Mouse (Mus musculus) heart, embryonic 16.5 days (tissue): ENCODE data around the gene Plekhm3. TPM values are rescaled to one million over a fixed set of nuclear protein-coding genes. Genes with fewer than 3 reads are reported as not detected.
"Not testable (repeated sequence)": the region's sequence is repeated elsewhere in the genome, so short reads cannot be mapped to it uniquely, and the experiment has no call there.

Source experiments
- ATAC-seq: fragments of 200-750 bp; cut with Nextera tagmentation; replicated peaks from 2 replicates; pipeline ENCODE4 v1.8.0; 2017; ENCODE audit warnings: moderate number of reproducible peaks; ENCODE audit not compliant: insufficient read depth, low FRiP score; ENCODE audit errors: extremely low read depth
- H3K27ac ChIP-seq: fragments of 300-500 bp; sonication (generic); 2 replicates; pipeline ENCODE4 v1.5.1; 2014; ENCODE audit warnings: mild to moderate bottlenecking, low read length, control low read depth, moderate library complexity
- H3K27me3 ChIP-seq: fragments of 300-500 bp; sonication (generic); 2 replicates; pipeline ENCODE4 v1.6.1; 2014; ENCODE audit warnings: low read length, mixed read lengths; ENCODE audit not compliant: control insufficient read depth, insufficient read depth
- H3K36me3 ChIP-seq: fragments of 300-500 bp; sonication (generic); 2 replicates; pipeline ENCODE4 v1.6.1; 2014; ENCODE audit not compliant: control insufficient read depth, insufficient read depth
- H3K4me1 ChIP-seq: fragments of 300-500 bp; sonication (generic); 2 replicates; pipeline ENCODE4 v1.6.1; 2014; ENCODE audit warnings: low read length, mixed read lengths; ENCODE audit not compliant: control insufficient read depth, insufficient read depth
- H3K4me2 ChIP-seq: fragments of 300-500 bp; sonication (generic); 2 replicates; pipeline ENCODE4 v1.6.1; 2014; ENCODE audit warnings: low read depth, mild to moderate bottlenecking, control low read depth, low read length
- H3K4me3 ChIP-seq: fragments of 300-500 bp; sonication (generic); 2 replicates; pipeline ENCODE4 v1.5.1; 2014; ENCODE audit warnings: mild to moderate bottlenecking, control low read depth, low read length
- H3K9ac ChIP-seq: fragments of 300-500 bp; sonication (generic); 2 replicates; pipeline ENCODE4 v1.6.1; 2014; ENCODE audit warnings: low read length, control low read depth
- H3K9me3 ChIP-seq: fragments of 300-500 bp; sonication (generic); replicated peaks from 2 replicates; pipeline ENCODE4 v1.6.1; 2016; ENCODE audit warnings: low read length; ENCODE audit not compliant: control insufficient read depth
- WGBS: fragments of 180-500 bp; shearing (Covaris S2); extraction: QIAGEN DNeasy Blood & Tissue Kit; methylation state at CpG from one replicate; pipeline ENCODE4 v1.1.7; 2014; 5-methylcytosine and 5-hydroxymethylcytosine counted together
- polyA plus RNA-seq: library from polyadenylated mRNA; unstranded; fragments of >200 nt; fragmentation: Nextera tagmentation; extraction: Ambion mirVana; gene quantifications from 2 replicates; pipeline ENCODE4 v1.2.1, GENCODE M21; 2015

Gene Plekhm3
- polyA plus RNA-seq, 1 experiment from 2014 or later: 7.2 TPM

GRCm38 (mm10) chr1:64970685-64971084, 14.1 kb upstream of the Plekhm3 start:
- Histone ChIP-seq H3K4me1 (no peaks in the 10 kb centered on the region), H3K4me3 (no peak overlapping the region), H3K27me3 (no peaks in the 10 kb centered on the region), H3K4me2 (no peak overlapping the region), H3K9ac (no peak overlapping the region), H3K27ac (no peak overlapping the region), H3K9me3 (no peaks in the 10 kb centered on the region), H3K36me3 (no peaks in the 10 kb centered on the region)
- no peak for ATAC-seq
- WGBS: 61% methylated on average over 5 of the region's 5 CpGs

GRCm38 (mm10) chr1:64957021-64957489, 431 bp upstream of the Plekhm3 start:
- WGBS: 56% methylated on average over 8 of the region's 8 CpGs
- H3K4me1 ChIP-seq: peaks cover 5% of the 10 kb centered on the region
- peak overlapping the region; percentile 83 for H3K9ac ChIP-seq
- H3K36me3 ChIP-seq: no peaks in the 10 kb centered on the region
- peak overlapping the region; percentile 30; the same call in 1 of the 2 replicates for H3K27ac ChIP-seq
- no peaks in the 10 kb centered on the region for H3K27me3 ChIP-seq
- H3K9me3 ChIP-seq: 0 out of 2 replicates have a peak, but pooled peaks cover 3% of the 10 kb centered on the region
- peak overlapping the region; percentile 84 for H3K4me3 ChIP-seq
- no peak; the same call in 1 of the 2 replicates for ATAC-seq
- peak overlapping the region; percentile 84 for H3K4me2 ChIP-seq

- 91% methylated on average over 7 of the region's 7 CpGs for WGBS
- not testable (repeated sequence) for H3K27ac ChIP-seq
These were observed 1.8 kb downstream of the Plekhm3 start for GRCm38 (mm10) chr1:64954786-64955185.

DNA sequence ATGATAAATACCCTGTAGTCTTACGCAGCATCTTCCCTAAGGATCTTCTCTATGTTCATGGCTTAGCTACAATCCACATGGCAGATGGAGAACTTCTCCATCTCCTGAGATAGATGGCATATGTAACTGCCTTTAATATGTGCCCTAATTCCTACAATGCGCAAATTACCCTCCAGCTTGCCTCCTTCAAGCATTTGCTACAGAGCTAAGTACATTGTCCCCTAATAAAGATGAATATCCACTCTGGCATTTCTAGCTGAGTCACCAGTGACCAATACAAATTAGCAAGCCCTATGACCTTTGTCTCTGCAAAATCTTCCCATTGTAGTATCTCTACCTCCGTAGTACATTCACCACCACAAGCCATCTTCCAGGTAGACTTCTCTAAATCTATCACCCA, 6.4 kb downstream of the Plekhm3 start:
- Histone ChIP-seq H3K27ac (no peak overlapping the region), H3K4me3 (no peak overlapping the region), H3K4me1 (peaks cover 14% of the 10 kb centered on the region), H3K4me2 (no peak overlapping the region), H3K36me3 (no peaks in the 10 kb centered on the region), H3K27me3 (no peaks in the 10 kb centered on the region), H3K9me3 (no peaks in the 10 kb centered on the region), H3K9ac (no peak overlapping the region)
- 96% methylated on average over 3 of the region's 3 CpGs for WGBS
- no peak for ATAC-seq

More at GRCm38 (mm10) chr1:64954786-64955185, 1.8 kb downstream of the Plekhm3 start:
- not testable (repeated sequence) for ATAC-seq, H3K4me1 ChIP-seq, H3K9me3 ChIP-seq, H3K27me3 ChIP-seq, H3K9ac ChIP-seq, H3K36me3 ChIP-seq, H3K4me3 ChIP-seq, H3K4me2 ChIP-seq

GRCm38 (mm10) chr1:64949377-64949776, 7.2 kb downstream of the Plekhm3 start:
- peak; percentile 28; the same call in 1 of the 2 replicates for ATAC-seq
- Histone ChIP-seq H3K4me1 (peaks cover 15% of the 10 kb centered on the region), H3K9ac (no peak overlapping the region), H3K4me2 (peak overlapping the region; percentile 26), H3K4me3 (no peak overlapping the region), H3K9me3 (no peaks in the 10 kb centered on the region), H3K27me3 (no peaks in the 10 kb centered on the region), H3K27ac (no peak overlapping the region), H3K36me3 (no peaks in the 10 kb centered on the region)
- WGBS: 25% methylated on average over 8 of the region's 8 CpGs

DNA sequence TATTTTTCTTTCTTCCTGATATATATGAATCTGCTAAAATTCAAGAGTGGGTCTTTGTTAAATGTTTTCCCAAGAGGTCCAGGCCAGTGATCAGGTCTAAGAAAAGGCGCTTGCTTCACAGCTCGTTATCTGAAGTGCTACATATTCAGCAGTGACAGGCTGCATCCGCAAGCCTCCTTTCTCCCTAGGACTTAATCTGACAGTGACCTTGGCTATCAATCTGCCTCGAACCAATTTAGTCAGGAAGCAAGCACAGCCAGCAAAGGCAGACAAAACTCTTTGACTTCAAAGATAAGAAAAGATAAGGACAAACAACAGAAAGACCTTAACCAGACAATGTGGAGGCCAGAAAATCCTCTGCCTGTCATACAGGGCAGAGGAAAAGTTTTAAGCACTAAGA, 10.5 kb downstream of the Plekhm3 start:
- no peak overlapping the region for H3K9ac ChIP-seq
- H3K27me3 ChIP-seq: no peaks in the 10 kb centered on the region
- peak overlapping the region; percentile 34; the same call in 1 of the 2 replicates for H3K27ac ChIP-seq
- no peak overlapping the region for H3K4me2 ChIP-seq
- H3K36me3 ChIP-seq: no peaks in the 10 kb centered on the region
- H3K4me3 ChIP-seq: no peak overlapping the region
- WGBS: 10% methylated on average over 4 of the region's 4 CpGs
- H3K9me3 ChIP-seq: no peaks in the 10 kb centered on the region; the same call in 1 of the 2 replicates
- peaks cover 15% of the 10 kb centered on the region for H3K4me1 ChIP-seq
- no peak for ATAC-seq

- H3K4me3 ChIP-seq: no peak overlapping the region
- H3K27ac ChIP-seq: peak overlapping the region; percentile 4
- 47% methylated on average over 9 of the region's 9 CpGs for WGBS
- H3K4me1 ChIP-seq: peaks cover 15% of the 10 kb centered on the region
- no peak overlapping the region for H3K9ac ChIP-seq
- H3K9me3 ChIP-seq: no peaks in the 10 kb centered on the region; the same call in 1 of the 2 replicates
- no peak for ATAC-seq
- no peaks in the 10 kb centered on the region for H3K36me3 ChIP-seq
- no peaks in the 10 kb centered on the region for H3K27me3 ChIP-seq
- no peak overlapping the region for H3K4me2 ChIP-seq
These were observed 11.3 kb downstream of the Plekhm3 start for GRCm38 (mm10) chr1:64945214-64945785.

DNA sequence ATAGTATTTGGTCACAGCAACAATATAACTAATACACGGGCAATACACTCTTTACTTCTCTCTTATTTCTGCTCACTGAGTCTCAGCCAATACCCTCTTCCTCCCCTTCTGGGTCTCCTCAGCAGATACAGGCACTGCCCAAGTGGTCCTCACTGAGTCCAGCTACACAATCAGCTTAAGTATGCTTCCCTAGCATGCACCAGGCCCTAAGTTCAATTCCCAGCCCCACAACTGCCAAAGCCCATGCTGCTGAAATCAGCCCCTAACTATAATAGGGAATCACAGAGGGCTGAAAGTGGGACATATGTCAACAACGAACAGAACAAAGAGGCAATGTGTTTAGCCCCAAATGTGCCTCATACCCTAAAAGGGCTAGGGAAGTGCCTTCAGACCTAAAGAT, 11.9 kb downstream of the Plekhm3 start:
- H3K4me3 ChIP-seq: no peak overlapping the region
- no peaks in the 10 kb centered on the region for H3K27me3 ChIP-seq
- 78% methylated on average over 2 of the region's 2 CpGs for WGBS
- ATAC-seq: no peak
- H3K9me3 ChIP-seq: no peaks in the 10 kb centered on the region; the same call in 1 of the 2 replicates
- no peak overlapping the region for H3K9ac ChIP-seq
- H3K4me2 ChIP-seq: no peak overlapping the region
- H3K4me1 ChIP-seq: peaks cover 15% of the 10 kb centered on the region
- no peaks in the 10 kb centered on the region for H3K36me3 ChIP-seq
- H3K27ac ChIP-seq: no peak overlapping the region

DNA sequence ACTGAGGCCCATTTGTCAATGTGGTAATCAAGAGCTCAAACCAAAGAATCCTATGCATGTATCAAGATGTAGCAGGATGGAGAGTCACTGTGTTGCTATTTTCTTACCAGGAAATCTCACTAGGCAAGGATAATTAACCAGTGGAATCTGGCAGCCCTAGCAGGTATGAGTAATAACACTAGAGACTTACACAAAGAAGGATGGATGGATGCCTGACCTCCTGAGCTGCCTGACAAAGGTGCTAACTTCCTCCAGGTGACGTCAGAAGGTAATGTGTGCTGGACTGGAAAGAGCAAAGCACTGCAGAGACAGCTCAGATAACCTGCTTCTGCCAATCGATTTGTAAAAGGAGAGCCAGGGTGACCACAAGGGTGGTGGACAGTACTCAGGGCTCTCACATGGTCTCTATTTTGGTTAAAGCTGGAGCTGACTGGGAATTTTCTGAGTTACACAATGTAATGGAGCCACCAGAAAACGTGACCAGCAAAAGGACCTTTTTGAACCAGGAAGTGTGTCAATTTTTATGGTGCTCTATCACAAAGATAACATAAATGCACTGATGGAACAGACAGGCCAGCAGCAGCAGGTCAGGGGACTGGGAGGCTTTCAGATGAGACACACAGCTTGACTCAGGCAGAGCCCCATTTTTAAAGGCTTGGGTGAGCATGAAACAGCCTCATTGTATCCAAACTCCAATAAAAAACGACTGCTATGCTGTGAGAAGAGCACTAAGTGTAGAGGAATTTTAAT, 14.4 kb downstream of the Plekhm3 start:
- H3K36me3 ChIP-seq: 0 out of 2 replicates have a peak, but pooled peaks cover 2% of the 10 kb centered on the region
- no peak overlapping the region for H3K4me3 ChIP-seq
- H3K9me3 ChIP-seq: no peaks in the 10 kb centered on the region; the same call in 1 of the 2 replicates
- H3K4me1 ChIP-seq: peaks cover 15% of the 10 kb centered on the region
- H3K27me3 ChIP-seq: no peaks in the 10 kb centered on the region
- H3K4me2 ChIP-seq: no peak overlapping the region
- WGBS: 71% methylated on average over 4 of the region's 4 CpGs
- ATAC-seq: no peak
- no peak overlapping the region for H3K9ac ChIP-seq
- no peak overlapping the region for H3K27ac ChIP-seq
